Mouse (Mus musculus): Measurements from ENCODE around the gene Ano6.

DNA sequence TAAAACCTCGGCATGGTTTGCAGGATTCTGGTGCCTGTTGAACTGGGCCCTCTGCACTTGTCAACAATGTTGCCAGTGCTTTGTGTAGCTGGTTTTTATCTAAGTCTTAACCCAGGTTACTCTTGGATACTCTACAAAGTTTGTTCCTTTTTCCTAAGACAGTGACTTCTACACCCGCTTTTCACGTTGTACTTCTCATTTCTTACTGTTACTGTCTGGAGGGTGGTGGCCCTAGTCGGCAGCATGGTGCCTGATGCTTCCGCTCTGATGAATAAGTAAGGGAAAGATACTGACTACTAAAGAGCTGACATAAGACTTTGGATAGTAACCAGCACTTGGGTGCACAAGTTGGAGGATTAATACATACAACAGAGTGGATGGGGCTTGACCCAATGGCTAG, 9.0 kb downstream of the Ano6 start:
- TF ChIP-seq CTCF (IDR thresholded peaks at IDR 0.05; ENCODE audit: control insufficient read depth, insufficient read depth, low read length) (no peak), POLR2A (IDR thresholded peaks at IDR 0.05; ENCODE audit: borderline replicate concordance, control insufficient read depth, low read depth, low read length) (no peak)

Measured in bone marrow, adult 2 months (tissue).